Mouse (Mus musculus) urinary bladder, postnatal 14 days (tissue): ENCODE measurements around the gene Kif18b.
A peak's percentile ranks its signal among the peaks of the same experiment; 100 is the strongest.

Source experiments
- DNase-seq: peaks from one replicate; pipeline ENCODE4 v3.0.0; 2021; ENCODE audit warnings: low spot score

Gene Kif18b

DNA sequence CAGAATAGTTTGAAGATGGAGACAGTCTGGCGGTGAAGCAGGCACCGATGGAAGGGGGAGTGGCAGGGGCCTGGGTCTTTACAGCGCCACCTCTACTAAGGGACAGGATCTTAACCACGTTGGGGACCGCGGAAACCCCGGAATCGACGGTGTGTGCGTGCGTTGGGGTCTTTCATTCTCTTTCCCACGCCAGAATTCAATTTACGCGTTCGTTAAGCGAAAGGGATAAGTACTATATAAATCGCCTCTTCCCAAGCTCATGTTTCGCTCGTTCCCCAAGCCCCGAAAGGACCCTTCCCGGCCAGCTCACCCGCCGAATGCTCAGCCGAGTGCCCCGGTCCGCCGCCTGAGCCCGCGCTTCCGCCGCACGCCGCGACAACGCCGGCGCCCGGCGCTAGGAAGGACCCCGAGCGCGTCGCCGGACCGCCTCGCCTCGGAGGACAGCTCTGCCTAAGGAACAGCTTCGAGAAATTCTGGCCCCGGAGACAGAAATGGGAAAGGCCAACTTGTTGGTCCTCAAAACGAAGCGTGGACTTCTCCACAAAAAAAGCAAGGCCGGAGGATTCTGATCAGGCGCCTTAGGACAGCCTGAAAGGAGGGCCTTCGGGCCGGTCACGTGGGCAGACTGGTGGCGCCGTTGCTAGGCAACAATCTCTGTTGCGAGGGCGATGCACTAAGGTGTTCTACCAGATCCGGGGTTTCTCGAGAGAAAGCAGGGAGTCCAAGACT lies 44.2 kb downstream of the Kif18b start, which contains the start of the genes Eftud2 and Ccdc103:
TSS of gene Eftud2 (minus strand) at position 401 of the 729 bp plus-strand sequence.
TSS of gene Ccdc103 (plus strand) at position 620 of the 729 bp plus-strand sequence.
- peak; percentile 92 for DNase-seq

DNA sequence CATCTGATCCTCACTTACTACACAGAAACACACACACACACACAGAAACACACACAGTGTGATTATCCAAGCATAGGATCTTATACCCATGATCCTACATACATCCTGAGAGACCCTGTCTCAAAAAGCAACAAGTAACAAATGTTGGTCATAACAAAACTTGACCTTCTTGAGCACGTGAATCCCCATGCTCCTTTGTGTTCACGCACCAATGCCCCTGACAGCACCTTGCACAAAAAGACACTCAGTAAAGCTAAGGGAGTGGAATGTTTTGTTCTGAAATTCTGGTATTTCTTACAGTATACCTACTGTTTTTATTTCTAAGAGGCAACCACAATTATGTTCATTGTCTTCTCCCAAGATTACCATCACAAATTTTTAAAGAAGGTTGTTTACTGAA lies 45.4 kb downstream of the Kif18b start:
- DNase-seq, result no peak

DNA sequence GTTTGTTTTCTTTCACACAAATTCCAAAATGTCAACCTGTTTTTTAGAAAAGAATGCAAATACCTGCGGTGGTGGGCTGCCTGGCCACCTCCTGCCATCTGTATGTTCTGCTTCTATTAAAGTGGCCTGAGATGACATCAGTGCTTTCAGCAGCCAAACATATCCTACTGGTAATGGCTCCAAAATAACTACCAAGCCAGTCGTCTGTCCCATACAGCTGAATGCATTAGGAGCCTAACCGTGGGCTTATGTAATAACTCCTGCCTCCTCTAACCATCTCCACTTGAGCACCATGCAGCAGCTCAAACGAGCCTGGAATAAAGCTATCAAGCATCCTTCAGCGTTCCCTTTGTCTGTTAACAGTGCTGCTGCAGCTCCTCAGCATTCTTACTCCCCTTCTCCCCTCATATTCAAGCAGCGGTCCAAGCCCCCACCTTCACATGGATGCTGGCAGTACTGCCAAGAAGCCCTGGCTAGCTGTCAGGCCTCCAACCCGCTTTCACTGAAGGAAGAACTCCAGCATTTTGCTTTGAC lies 50.1 kb downstream of the Kif18b start:
- DNase-seq, result no peak

DNA sequence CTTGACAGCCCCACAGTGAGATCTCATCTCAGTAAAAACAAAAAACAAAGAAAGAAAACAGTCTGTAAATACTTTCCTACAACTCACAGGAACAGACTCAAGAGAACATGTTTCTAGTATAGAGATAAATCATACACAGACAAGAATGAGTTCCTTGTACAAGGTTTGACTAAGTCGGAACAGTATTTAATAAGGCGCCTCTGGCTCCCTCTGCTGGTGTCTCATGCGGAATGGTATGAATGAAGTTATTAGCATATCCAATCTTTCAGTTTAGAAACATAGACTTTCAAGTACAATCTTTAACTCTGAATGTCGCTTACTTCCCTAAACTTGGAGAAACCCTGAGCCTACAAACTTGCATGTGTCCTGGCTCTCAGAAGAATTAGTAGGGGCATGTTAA lies 60.7 kb downstream of the Kif18b start:
- DNase-seq, result peak; percentile 78

GRCm38 (mm10) chr11:102859933-102860332 lies 65.0 kb downstream of the Kif18b start:
- no peak for DNase-seq

DNA sequence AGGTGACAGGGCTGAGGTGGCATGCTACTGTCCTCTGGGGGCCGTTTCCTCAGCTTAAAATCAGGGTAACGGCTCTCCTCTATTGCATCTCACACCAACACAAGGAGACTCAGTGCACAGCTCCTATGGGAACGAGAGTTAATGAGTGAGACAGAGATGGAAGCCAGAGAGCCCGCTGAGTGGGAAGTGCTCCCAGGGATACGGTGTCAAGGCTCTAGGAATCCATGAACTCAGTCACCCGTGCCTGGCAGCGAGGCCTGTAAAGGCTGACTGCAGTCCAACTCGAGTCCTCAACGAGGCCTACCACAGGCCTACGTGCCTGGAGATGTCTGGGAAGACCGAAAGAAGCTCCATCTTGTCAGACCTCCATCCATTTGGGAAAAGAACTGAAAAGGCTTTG lies 66.0 kb downstream of the Kif18b start:
- no peak for DNase-seq

DNA sequence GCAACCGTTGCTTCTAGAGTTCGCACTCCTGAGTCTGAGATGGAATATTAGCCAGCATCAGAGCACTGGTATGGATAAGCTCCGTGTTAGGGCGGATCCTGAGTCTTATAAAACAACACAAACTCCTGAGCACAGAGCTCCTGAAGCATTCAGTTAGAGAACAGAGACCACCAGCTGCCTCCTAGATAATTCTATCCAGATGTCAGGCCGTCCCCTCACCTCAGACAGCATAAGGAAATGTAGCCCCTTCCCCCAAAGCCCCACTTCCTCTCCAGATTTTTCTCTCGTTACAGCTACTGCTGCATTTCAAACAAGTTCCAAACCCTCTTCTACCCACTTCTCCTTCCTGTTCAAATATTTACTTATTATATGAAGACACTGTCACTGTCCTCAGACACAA lies 69.0 kb downstream of the Kif18b start:
- DNase-seq, result no peak
